Mouse (Mus musculus) testis, adult 2 months (tissue): ENCODE data around the gene Gns. TPM values are rescaled to one million over a fixed set of nuclear protein-coding genes. Genes with fewer than 3 reads are reported as not detected.
"Not testable (repeated sequence)": the region's sequence is repeated elsewhere in the genome, so short reads cannot be mapped to it uniquely, and the experiment has no call there.

Source experiments
- H3K27ac ChIP-seq: fragments of 200-500 bp; 2 replicates; pipeline ENCODE4 v1.5.1; 2012; ENCODE audit warnings: low read depth, low read length; ENCODE audit not compliant: control insufficient read depth, insufficient read depth
- H3K27me3 ChIP-seq: fragments of 200-500 bp; 2 replicates; pipeline ENCODE4 v1.6.1; 2012; ENCODE audit warnings: mild to moderate bottlenecking, low read length, moderate library complexity; ENCODE audit not compliant: control insufficient read depth, insufficient read depth
- H3K36me3 ChIP-seq: fragments of 200-500 bp; 2 replicates; pipeline ENCODE4 v1.6.1; 2012; ENCODE audit warnings: mild to moderate bottlenecking, low read length; ENCODE audit not compliant: control insufficient read depth, insufficient read depth
- H3K4me1 ChIP-seq: fragments of 200-500 bp; 2 replicates; pipeline ENCODE4 v1.6.1; 2012; ENCODE audit warnings: low read length; ENCODE audit not compliant: control insufficient read depth, insufficient read depth
- H3K4me3 ChIP-seq: fragments of 200-500 bp; 2 replicates; pipeline ENCODE4 v1.5.1; 2012; ENCODE audit warnings: low read depth, mild to moderate bottlenecking, low read length, moderate library complexity, mixed read lengths; ENCODE audit not compliant: control insufficient read depth
- CTCF ChIP-seq: fragments of 200-500 bp; IDR thresholded peaks from 2 replicates; pipeline ENCODE4 v1.5.1; 2012; ENCODE audit warnings: low read depth, mild to moderate bottlenecking, inconsistent platforms, low read length, moderate library complexity; ENCODE audit not compliant: control insufficient read depth, insufficient read depth, insufficient replicate concordance
- POLR2A ChIP-seq: fragments of 200-500 bp; IDR thresholded peaks from 2 replicates; pipeline ENCODE4 v1.6.1; 2012; ENCODE audit warnings: low read depth, mild to moderate bottlenecking, inconsistent platforms, low read length, moderate library complexity; ENCODE audit not compliant: control insufficient read depth
- polyA plus RNA-seq: library from polyadenylated mRNA; depleted of rRNA; stranded (reverse); fragments of >200 nt; gene quantifications from 2 replicates; pipeline ENCODE4 v1.2.3, GENCODE M21; 2012

Gns gene
- polyA plus RNA-seq, 1 experiment, result 14.7 TPM

DNA sequence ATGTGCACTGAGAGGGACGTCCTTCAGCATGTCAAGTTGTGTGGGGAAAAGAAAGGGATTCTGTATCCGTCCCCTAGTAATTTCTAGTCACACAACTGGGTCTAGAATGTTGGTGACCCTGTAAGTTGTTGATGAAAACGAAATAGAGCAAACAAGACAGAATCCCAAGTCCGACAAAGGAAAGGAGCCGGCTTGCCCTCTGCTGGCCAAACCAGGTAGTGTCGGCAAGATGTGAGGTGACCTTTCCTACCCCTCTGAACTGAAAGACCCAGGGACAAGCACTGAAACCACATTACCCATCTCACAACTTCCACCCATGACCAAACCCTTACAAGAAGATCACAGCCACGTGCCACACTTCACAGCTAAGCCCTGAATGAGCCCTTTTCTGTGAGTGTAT, 34.0 kb upstream of the Gns start:
- H3K4me1 ChIP-seq, result no peaks in the 10 kb centered on the region
- TF ChIP-seq POLR2A (no peak), CTCF (peak; percentile 82; the same call in 1 of the 2 replicates)
- no peak overlapping the region for H3K27ac ChIP-seq
- H3K4me3 ChIP-seq, result no peak overlapping the region
- no peaks in the 10 kb centered on the region for H3K27me3 ChIP-seq
- no peaks in the 10 kb centered on the region for H3K36me3 ChIP-seq

DNA sequence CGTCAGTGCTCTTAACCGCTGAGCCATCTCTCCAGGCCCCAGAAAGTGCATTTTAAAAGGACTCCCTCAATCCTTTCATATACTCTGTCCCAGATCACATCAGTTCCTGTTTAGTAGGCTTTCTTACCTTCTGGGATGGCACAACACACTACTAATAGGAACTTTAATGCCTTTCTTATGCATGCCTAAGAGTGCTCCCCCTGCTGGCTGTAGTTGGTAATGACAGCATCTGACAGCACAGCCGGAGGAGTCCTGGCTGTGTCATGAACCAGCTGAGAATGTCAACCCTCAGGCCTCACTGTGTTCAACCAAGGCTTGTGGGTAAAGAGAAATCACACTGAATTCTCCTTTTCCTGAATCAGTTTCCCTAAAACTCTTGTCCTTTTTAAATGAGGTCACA, 30.3 kb upstream of the Gns start:
- TF ChIP-seq POLR2A, result no peak
- peak; percentile 90; the same call in 1 of the 2 replicates for TF ChIP-seq CTCF
- Histone ChIP-seq H3K27me3 (no peaks in the 10 kb centered on the region), H3K4me1 (peaks cover 3% of the 10 kb centered on the region; the same call in 1 of the 2 replicates), H3K4me3 (no peak overlapping the region), H3K27ac (no peak overlapping the region), H3K36me3 (no peaks in the 10 kb centered on the region)

DNA sequence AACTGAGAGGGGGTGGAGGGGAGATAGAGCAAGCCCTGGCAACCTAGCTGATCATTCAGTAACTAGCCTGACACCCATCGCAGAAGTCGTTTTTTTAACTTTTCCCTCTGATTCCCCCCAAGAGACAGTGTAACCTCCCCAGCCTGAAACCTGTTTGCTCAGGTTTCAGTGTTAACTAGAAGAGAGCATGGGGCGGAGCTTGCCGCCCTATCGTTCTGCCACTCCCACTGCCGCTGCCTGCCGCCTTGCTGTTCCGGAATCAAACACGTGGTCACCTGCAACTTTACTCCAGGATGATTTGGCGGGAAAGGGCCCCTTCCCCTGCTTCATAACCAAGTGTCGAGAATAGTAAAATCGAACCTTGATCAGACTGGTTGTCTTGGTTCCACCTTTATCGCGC, 28.4 kb upstream of the Gns start:
- not testable (repeated sequence) for H3K27me3 ChIP-seq, H3K27ac ChIP-seq, H3K4me3 ChIP-seq, H3K36me3 ChIP-seq, H3K4me1 ChIP-seq

DNA sequence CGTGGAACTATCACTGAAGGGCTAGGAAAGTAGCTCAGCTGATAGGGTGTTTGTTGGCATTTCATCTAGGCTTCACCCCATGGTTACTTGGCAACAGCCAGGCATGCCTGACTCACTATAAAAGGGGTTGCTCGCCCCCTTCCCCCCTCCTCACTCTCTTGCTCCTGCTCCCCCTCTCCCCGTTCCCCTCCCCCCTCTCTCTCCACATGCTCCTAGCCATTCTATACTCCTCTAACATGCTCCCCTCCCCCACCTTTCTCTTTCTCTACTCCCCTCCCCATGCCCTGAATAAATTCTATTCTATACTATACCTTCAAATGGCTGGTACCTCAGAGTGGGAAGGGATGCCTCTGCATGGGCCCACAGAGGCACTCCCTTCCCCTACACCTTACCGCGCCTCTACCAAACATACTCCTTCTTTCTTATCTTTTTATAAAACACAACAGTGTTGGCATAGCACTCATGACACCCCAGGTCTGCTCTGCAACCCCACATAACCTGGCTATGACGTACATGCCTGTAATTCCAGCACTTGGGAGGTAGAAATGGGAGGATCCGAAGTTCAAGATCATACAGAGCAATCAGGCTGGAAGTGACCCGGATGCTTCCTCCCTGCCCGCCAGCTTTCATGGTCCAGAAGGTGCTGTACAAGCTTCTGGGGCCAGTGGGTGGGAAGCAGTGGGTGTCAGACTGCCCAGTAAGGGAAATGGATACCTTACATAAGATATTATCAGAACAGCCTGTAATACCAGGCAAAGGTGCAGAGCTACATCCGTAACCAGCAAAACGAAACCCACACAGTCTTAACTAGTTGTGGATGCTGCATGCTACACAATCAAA, 23.9 kb upstream of the Gns start:
- Histone ChIP-seq H3K36me3 (no peaks in the 10 kb centered on the region), H3K4me1 (peaks cover 3% of the 10 kb centered on the region), H3K27me3 (no peaks in the 10 kb centered on the region), H3K27ac (no peak overlapping the region), H3K4me3 (no peak overlapping the region)
- TF ChIP-seq POLR2A (no peak), CTCF (no peak)

DNA sequence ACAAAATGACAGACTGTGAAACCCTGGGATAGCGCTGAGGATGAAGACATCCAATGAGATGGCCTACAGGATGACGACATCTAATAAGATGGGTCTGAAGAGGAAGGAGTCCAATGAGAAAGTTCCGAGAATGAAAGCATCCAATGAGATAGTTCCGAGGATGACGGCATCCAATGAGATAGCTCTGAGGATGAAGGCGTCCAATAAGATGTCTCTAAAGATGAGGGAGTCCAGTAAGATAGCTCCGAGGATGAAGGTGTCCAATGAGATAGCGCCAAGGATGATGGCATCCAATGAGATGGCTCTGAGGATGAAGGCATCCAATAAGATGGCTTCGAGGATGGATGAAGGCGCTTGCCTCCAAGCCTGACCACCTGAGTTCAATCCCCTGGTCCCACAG, 22.6 kb upstream of the Gns start:
- H3K27me3 ChIP-seq, result no peaks in the 10 kb centered on the region
- TF ChIP-seq POLR2A (no peak), CTCF (no peak)
- H3K36me3 ChIP-seq, result no peaks in the 10 kb centered on the region
- H3K4me1 ChIP-seq, result no peaks in the 10 kb centered on the region; the same call in none of the 2 replicates
- H3K27ac ChIP-seq, result no peak overlapping the region
- peak overlapping the region; percentile 51; the same call in 1 of the 2 replicates for H3K4me3 ChIP-seq

DNA sequence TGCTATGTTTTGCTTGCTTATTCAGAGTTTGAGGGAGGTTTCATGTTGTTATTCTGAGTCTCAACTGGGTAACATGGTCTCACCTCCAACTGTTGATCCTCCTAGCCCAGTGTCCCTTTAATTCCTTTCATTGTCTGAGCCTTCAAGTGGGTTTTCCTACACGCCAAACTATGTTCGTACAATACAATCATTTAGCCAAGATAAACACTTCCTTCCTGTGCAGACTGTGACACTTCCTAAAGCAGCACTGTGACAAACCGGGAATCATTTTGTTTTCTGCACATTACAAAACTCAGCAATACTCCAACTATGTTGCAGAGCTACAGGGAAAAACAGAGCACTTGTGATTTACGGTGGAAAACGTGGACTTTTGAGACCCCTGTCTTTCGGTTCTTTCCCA, 21.0 kb upstream of the Gns start:
- Histone ChIP-seq H3K27ac (no peak overlapping the region), H3K36me3 (no peaks in the 10 kb centered on the region), H3K27me3 (no peaks in the 10 kb centered on the region), H3K4me1 (no peaks in the 10 kb centered on the region; the same call in none of the 2 replicates), H3K4me3 (no peak overlapping the region)
- no peak for TF ChIP-seq CTCF
- no peak for TF ChIP-seq POLR2A

DNA sequence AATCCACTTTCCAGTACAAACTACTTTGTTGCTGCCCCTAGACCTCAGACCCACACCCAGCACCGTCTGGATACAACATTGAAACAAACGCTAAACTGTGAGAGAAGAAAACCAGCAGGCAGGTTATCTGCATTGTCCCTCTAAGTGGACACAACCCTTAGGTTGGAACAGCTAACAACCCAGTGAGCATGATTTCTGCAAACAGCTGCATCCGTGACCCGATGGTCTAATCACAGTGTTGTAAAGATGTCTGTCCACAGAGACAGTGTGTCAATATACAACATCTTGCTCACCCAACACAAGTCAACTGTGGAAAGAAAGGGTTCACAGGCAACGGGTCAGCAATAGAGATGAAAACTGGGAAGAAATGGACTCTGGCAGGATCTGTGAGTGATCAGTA, 15.6 kb upstream of the Gns start:
- Histone ChIP-seq H3K4me3 (no peak overlapping the region), H3K27ac (no peak overlapping the region), H3K4me1 (peaks cover 12% of the 10 kb centered on the region), H3K36me3 (no peaks in the 10 kb centered on the region), H3K27me3 (peaks cover 3% of the 10 kb centered on the region; the same call in 1 of the 2 replicates)
- TF ChIP-seq POLR2A (no peak), CTCF (no peak)

DNA sequence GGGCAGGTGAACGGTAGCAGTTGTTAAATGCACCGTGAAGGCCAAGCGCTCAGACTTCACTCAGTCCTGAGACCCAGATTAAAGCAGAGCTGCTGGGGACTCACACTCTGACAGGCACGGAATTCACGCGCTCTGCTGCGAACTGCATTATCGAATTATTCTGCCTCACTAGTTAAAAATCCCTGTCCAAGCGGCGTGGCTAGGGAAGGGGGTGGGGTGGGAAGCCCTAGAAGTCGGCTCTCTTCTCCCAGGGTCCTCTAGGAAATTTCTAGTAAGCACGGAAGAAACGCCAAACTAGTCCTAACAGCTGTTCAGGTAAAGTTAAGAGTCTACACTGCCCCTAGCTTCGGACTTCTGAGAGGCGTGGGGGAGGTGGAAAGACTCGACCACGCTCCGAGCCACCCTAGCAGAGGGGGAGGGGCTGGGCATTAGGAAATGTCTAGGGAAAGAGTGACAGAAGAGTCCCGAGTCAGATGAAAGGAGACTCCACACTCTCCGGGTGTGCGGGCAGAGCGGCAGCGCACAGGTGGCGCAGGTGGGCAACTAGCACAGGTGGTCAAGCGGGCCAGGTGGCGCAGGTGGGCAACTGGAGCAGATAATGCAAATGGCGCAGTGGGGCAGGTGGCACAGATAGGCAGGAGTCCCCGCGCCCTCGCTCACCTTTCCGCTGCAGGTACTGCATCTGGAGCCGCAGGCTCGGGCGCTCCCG, 14.4 kb upstream of the Gns start:
- no peak overlapping the region for H3K27ac ChIP-seq
- peaks cover 12% of the 10 kb centered on the region for H3K4me1 ChIP-seq
- H3K27me3 ChIP-seq, result peaks cover 3% of the 10 kb centered on the region; the same call in 1 of the 2 replicates

More for the DNA sequence above, 14.4 kb upstream of the Gns start:
- peak overlapping the region; percentile 60 for H3K4me3 ChIP-seq
- TF ChIP-seq POLR2A (no peak), CTCF (no peak)
- H3K36me3 ChIP-seq, result no peaks in the 10 kb centered on the region
